Mouse (Mus musculus) MEL (cell line): ENCODE data around the gene Trim59. TPM values are rescaled to one million over a fixed set of nuclear protein-coding genes. Genes with fewer than 3 reads are reported as not detected.
A peak's percentile ranks its signal among the peaks of the same experiment; 100 is the strongest.

Source experiments
- DNase-seq: peaks from one replicate; pipeline ENCODE4 v3.0.0; 2011; ENCODE audit warnings: low read depth, low spot score
- H3K27ac ChIP-seq: 2 replicates; pipeline ENCODE4 v1.5.1; 2012; ENCODE audit warnings: low read depth, mild to moderate bottlenecking, control low read depth, low read length, moderate library complexity; ENCODE audit not compliant: control insufficient read depth
- H3K27me3 ChIP-seq, 2 experiments: fragments of 150-350 bp in 1 of 2; sonication (generic) in 1 of 2; 2 replicates each; pipeline ENCODE4 v1.6.1; 2012; ENCODE audit warnings: low read length in 2 of 2, mild to moderate bottlenecking in 2 of 2, improper control_type of control experiment in 1 of 2, moderate library complexity in 1 of 2; ENCODE audit not compliant: insufficient read depth in 2 of 2, control insufficient read depth in 1 of 2
- H3K36me3 ChIP-seq, 2 experiments: 2 replicates each; pipeline ENCODE4 v1.6.1; 2012 to 2014; ENCODE audit warnings: low read length in 2 of 2, improper control_type of control experiment in 1 of 2, inconsistent platforms in 1 of 2, mild to moderate bottlenecking in 1 of 2; ENCODE audit not compliant: insufficient read depth in 2 of 2, control insufficient read depth in 1 of 2
- H3K4me1 ChIP-seq, 2 experiments: fragments of 150-350 bp in 1 of 2; sonication (generic) in 1 of 2; 2 replicates each; pipeline ENCODE4 v1.6.1; 2012; ENCODE audit warnings: low read length in 2 of 2, improper control_type of control experiment in 1 of 2, mild to moderate bottlenecking in 1 of 2; ENCODE audit not compliant: insufficient read depth in 2 of 2, control insufficient read depth in 1 of 2
- H3K4me3 ChIP-seq, 2 experiments: fragments of 150-350 bp in 1 of 2; sonication (generic) in 1 of 2; 2 replicates each; pipeline ENCODE4 v1.5.1; 2012; ENCODE audit warnings: low read depth in 2 of 2, low read length in 2 of 2, mild to moderate bottlenecking in 2 of 2, moderate library complexity in 2 of 2, control low read depth in 1 of 2, improper control_type of control experiment in 1 of 2; ENCODE audit not compliant: control insufficient read depth in 1 of 2, insufficient read depth in 1 of 2
- H3K79me2 ChIP-seq: 2 replicates; pipeline ENCODE4 v1.6.1; 2012; ENCODE audit warnings: mild to moderate bottlenecking, low read length, moderate library complexity; ENCODE audit not compliant: control insufficient read depth, poor library complexity, insufficient read depth
- H3K9ac ChIP-seq: 2 replicates; pipeline ENCODE4 v1.6.1; 2012; ENCODE audit warnings: low read depth, mild to moderate bottlenecking, control low read depth, low read length, moderate library complexity; ENCODE audit not compliant: control insufficient read depth, poor library complexity, severe bottlenecking
- H3K9me3 ChIP-seq: fragments of 150-350 bp; sonication (generic); replicated peaks from 2 replicates; pipeline ENCODE4 v1.6.1; 2012; ENCODE audit warnings: mild to moderate bottlenecking, low read length, improper control_type of control experiment, moderate library complexity; ENCODE audit not compliant: insufficient read depth
- BHLHE40 ChIP-seq: IDR thresholded peaks from 2 replicates; pipeline ENCODE4 v1.6.1; 2012; ENCODE audit warnings: low read depth, mild to moderate bottlenecking, inconsistent platforms, low read length, improper control_type of control experiment, borderline replicate concordance
- EP300 ChIP-seq, 2 experiments: IDR thresholded peaks; 2 replicates each; pipeline ENCODE4 v1.6.1; 2011; ENCODE audit warnings: improper control_type of control experiment in 2 of 2, low read length in 2 of 2, low read depth in 1 of 2, mild to moderate bottlenecking in 1 of 2
- ETS1 ChIP-seq: IDR thresholded peaks from 2 replicates; pipeline ENCODE4 v1.6.1; 2012; ENCODE audit warnings: low read depth, mild to moderate bottlenecking, inconsistent platforms, low read length, improper control_type of control experiment, moderate library complexity
- GATA1 ChIP-seq: IDR thresholded peaks from 2 replicates; pipeline ENCODE4 v1.6.1; 2011; ENCODE audit warnings: low read depth, low read length, improper control_type of control experiment
- HCFC1 ChIP-seq: IDR thresholded peaks from 2 replicates; pipeline ENCODE4 v1.6.1; 2012; ENCODE audit warnings: low read depth, mild to moderate bottlenecking, inconsistent platforms, low read length, improper control_type of control experiment, moderate library complexity
- MAZ ChIP-seq: IDR thresholded peaks from 2 replicates; pipeline ENCODE4 v1.6.1; 2012; ENCODE audit warnings: low read depth, mild to moderate bottlenecking, inconsistent platforms, low read length, improper control_type of control experiment
- MEF2A ChIP-seq: IDR thresholded peaks from 2 replicates; pipeline ENCODE4 v1.6.1; 2014; ENCODE audit warnings: low read depth, mild to moderate bottlenecking, inconsistent platforms, low read length, improper control_type of control experiment; ENCODE audit not compliant: poor library complexity, insufficient replicate concordance, severe bottlenecking; ENCODE audit errors: extremely low read depth
- MXI1 ChIP-seq: IDR thresholded peaks from 2 replicates; pipeline ENCODE4 v1.6.1; 2011; ENCODE audit warnings: mild to moderate bottlenecking, low read depth, low read length, improper control_type of control experiment
- NRF1 ChIP-seq: IDR thresholded peaks from 2 replicates; pipeline ENCODE4 v1.6.1; 2014; ENCODE audit warnings: low read depth, mild to moderate bottlenecking, inconsistent platforms, low read length, improper control_type of control experiment, moderate library complexity; ENCODE audit not compliant: poor library complexity, insufficient read depth, severe bottlenecking
- RAD21 ChIP-seq: IDR thresholded peaks from 2 replicates; pipeline ENCODE4 v1.6.1; 2011; ENCODE audit warnings: mild to moderate bottlenecking, low read depth, low read length, improper control_type of control experiment
- RCOR1 ChIP-seq: IDR thresholded peaks from 2 replicates; pipeline ENCODE4 v1.6.1; 2012; ENCODE audit warnings: low read depth, mild to moderate bottlenecking, inconsistent platforms, low read length, improper control_type of control experiment
- SIN3A ChIP-seq: IDR thresholded peaks from 2 replicates; pipeline ENCODE4 v1.6.1; 2012; ENCODE audit warnings: low read length, improper control_type of control experiment, inconsistent platforms
- TAL1 ChIP-seq: IDR thresholded peaks from 2 replicates; pipeline ENCODE4 v1.6.1; 2012; ENCODE audit warnings: mild to moderate bottlenecking, inconsistent platforms, low read length, moderate library complexity, mixed read lengths
- TBP ChIP-seq: IDR thresholded peaks from 2 replicates; pipeline ENCODE4 v1.8.0; 2011; ENCODE audit warnings: low read depth, low read length, improper control_type of control experiment
- TCF12 ChIP-seq: IDR thresholded peaks from 2 replicates; pipeline ENCODE4 v1.6.1; 2014; ENCODE audit warnings: low read depth, mild to moderate bottlenecking, inconsistent platforms, low read length, improper control_type of control experiment, moderate library complexity
- UBTF ChIP-seq: IDR thresholded peaks from 2 replicates; pipeline ENCODE4 v1.6.1; 2012; ENCODE audit warnings: low read depth, mild to moderate bottlenecking, inconsistent platforms, low read length, improper control_type of control experiment, moderate library complexity, borderline replicate concordance; ENCODE audit not compliant: insufficient read depth
- USF1 ChIP-seq: IDR thresholded peaks from 2 replicates; pipeline ENCODE4 v1.6.1; 2014; ENCODE audit warnings: low read depth, mild to moderate bottlenecking, inconsistent platforms, low read length, improper control_type of control experiment, moderate library complexity
- USF2 ChIP-seq, 2 experiments: IDR thresholded peaks; 2 replicates each; pipeline ENCODE4 v1.6.1; 2011 to 2012; ENCODE audit warnings: improper control_type of control experiment in 2 of 2, low read length in 2 of 2, borderline replicate concordance in 1 of 2, inconsistent platforms in 1 of 2, low read depth in 1 of 2, mild to moderate bottlenecking in 1 of 2; ENCODE audit not compliant: insufficient read depth in 1 of 2
- ZKSCAN1 ChIP-seq: IDR thresholded peaks from 2 replicates; pipeline ENCODE4 v1.6.1; 2012; ENCODE audit warnings: low read depth, mild to moderate bottlenecking, inconsistent platforms, low read length, improper control_type of control experiment, moderate library complexity
- polyA plus RNA-seq, 2 experiments: library from polyadenylated mRNA; stranded (reverse) in 1 of 2; unstranded in 1 of 2; fragments of >175 nt in 1 of 2; fragments of >200 nt in 1 of 2; gene quantifications; 2 replicates each; pipeline versions ENCODE4 v1.2.1 to v1.2.4; 2012; ENCODE audit warnings: low replicate concordance in 2 of 2, low read depth in 1 of 2; ENCODE audit not compliant: insufficient read length in 2 of 2, insufficient read depth in 1 of 2, missing spikeins in 1 of 2
- total RNA-seq: library from RNA; depleted of rRNA; stranded (reverse); fragments of 300-350 nt; gene quantifications from 2 replicates; pipeline ENCODE4 v1.2.3, GENCODE M21; 2012

Trim59 gene
- total and polyA plus RNA-seq, 3 experiments, result 11.3 to 17.4 TPM; not detected in 1

GRCm38 (mm10) chr3:69062764-69063163 lies 18.2 kb upstream of the Trim59 start:
- Histone ChIP-seq H3K4me1 (peaks cover 12 to 16% of the 10 kb centered on the region in 2 experiments), H3K27ac (peak overlapping the region; percentile 76), H3K9me3 (no peaks in the 10 kb centered on the region), H3K9ac (no peak overlapping the region), H3K36me3 (peaks cover 0 to 23% of the 10 kb centered on the region in 2 experiments; a peak in 2 of 4 replicates), H3K79me2 (no peaks in the 10 kb centered on the region), H3K27me3 (no peaks in the 10 kb centered on the region), H3K4me3 (no peak overlapping the region)
- peak; percentile 74 for DNase-seq
- TF ChIP-seq TCF12, result peak; percentile 89
- TF ChIP-seq USF2 (IDR thresholded peaks at IDR 0.05; ENCODE audit: borderline replicate concordance in 1 of 2, insufficient read depth in 1 of 2, low read depth in 1 of 2, low read length in 2 of 2), result no peak
- TF ChIP-seq RCOR1, result peak; percentile 87
- peak; percentile 81 for TF ChIP-seq ETS1
- peak; percentile 71 for TF ChIP-seq MXI1
- TF ChIP-seq BHLHE40, result peak; percentile 57; the same call in 1 of the 2 replicates
- no peak for TF ChIP-seq USF1
- peak; percentile 92 for TF ChIP-seq GATA1
- peak; percentile 72; the same call in 1 of the 2 replicates for TF ChIP-seq SIN3A
- peak; percentile 49 for TF ChIP-seq TAL1
- no peak for TF ChIP-seq NRF1
- no peak for TF ChIP-seq ZKSCAN1
- TF ChIP-seq EP300 (IDR thresholded peaks at IDR 0.05; ENCODE audit: low read depth in 1 of 2, low read length in 2 of 2), result peak; percentile 89 to 91
- TF ChIP-seq, all 39 proteins: peak for 9

- DNase-seq, result peak; percentile 45
- no peak overlapping the region for H3K9ac ChIP-seq
- H3K36me3 ChIP-seq, result peaks cover 0 to 29% of the 10 kb centered on the region in 2 experiments; a peak in 2 of 4 replicates
- TF ChIP-seq RAD21 (no peak), USF2 (IDR thresholded peaks at IDR 0.05; ENCODE audit: borderline replicate concordance in 1 of 2, insufficient read depth in 1 of 2, low read depth in 1 of 2, low read length in 2 of 2) (no peak), MAZ (no peak), NRF1 (no peak), TCF12 (no peak), UBTF (no peak), TAL1 (no peak), BHLHE40 (no peak), HCFC1 (no peak), MEF2A (no peak), MXI1 (no peak), GATA1 (no peak), ZKSCAN1 (no peak), TBP (no peak)
- H3K4me1 ChIP-seq, result peaks cover 15 to 23% of the 10 kb centered on the region in 2 experiments
- no peak overlapping the region for H3K27ac ChIP-seq
- H3K9me3 ChIP-seq, result no peaks in the 10 kb centered on the region
- no peaks in the 10 kb centered on the region for H3K79me2 ChIP-seq
- H3K4me3 ChIP-seq, result no peak overlapping the region
- H3K27me3 ChIP-seq, result no peaks in the 10 kb centered on the region
Observed at GRCm38 (mm10) chr3:69060672-69061071, 16.1 kb upstream of the Trim59 start.
